Mouse (Mus musculus) E14TG2a.4 (cell line): ENCODE data around the gene Gabra4.

Source experiments
- CTCF ChIP-seq: conservative IDR thresholded peaks from 2 replicates; pipeline ENCODE4 v1.5.1; 2014; ENCODE audit warnings: low read length
- NANOG ChIP-seq: IDR thresholded peaks from 2 replicates; pipeline ENCODE4 v1.6.1; 2014; ENCODE audit warnings: borderline replicate concordance, low read length, mixed read lengths
- POU5F1 ChIP-seq: IDR thresholded peaks from 2 replicates; pipeline ENCODE4 v1.6.1; 2014; ENCODE audit warnings: low read length, borderline replicate concordance

DNA sequence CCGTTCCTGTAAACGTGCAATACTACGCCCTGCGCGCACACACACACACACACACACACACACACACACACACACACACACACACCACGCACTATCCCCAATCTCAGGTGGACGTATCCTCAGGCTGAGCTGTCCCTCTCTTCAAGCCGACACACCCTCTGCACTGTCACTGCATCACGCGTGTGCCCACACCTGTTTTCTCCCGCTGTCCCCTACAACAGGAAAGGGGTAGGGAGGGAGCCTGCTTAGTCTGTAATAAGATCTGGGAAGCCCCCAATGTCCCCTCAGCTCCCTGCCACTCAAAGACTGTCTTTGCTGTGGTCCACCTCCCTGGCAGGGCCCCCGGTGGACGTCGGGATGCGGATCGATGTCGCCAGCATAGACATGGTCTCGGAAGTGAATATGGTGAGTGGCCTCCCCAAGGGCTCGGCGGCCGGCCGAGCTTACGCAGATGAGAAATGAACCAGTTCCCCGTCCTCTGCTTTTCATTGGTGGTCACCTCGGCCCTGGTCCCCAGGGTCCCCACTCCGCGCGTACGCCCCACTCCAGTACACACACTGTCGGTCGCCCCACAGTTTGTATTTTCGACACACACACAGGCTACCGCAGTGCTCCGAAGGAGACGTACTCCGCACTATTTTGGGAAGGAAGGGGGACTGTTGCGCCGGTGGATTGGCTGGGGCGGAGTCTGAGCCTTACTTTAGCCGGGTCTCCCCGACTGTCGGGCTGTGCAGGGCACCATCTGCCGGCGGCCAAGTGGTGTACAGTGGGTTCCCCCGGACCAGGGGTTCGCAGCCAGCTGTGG is 42.6 kb upstream of the Gabra4 start:
- TF ChIP-seq CTCF (no peak), NANOG (no peak), POU5F1 (no peak)
